Mouse (Mus musculus) cerebellum, adult 11 months (tissue): ENCODE data around the gene Gm49325.

Source experiments
- DNase-seq: peaks from one replicate; pipeline ENCODE4 v3.0.0; 2022

The Gm49325 gene

DNA sequence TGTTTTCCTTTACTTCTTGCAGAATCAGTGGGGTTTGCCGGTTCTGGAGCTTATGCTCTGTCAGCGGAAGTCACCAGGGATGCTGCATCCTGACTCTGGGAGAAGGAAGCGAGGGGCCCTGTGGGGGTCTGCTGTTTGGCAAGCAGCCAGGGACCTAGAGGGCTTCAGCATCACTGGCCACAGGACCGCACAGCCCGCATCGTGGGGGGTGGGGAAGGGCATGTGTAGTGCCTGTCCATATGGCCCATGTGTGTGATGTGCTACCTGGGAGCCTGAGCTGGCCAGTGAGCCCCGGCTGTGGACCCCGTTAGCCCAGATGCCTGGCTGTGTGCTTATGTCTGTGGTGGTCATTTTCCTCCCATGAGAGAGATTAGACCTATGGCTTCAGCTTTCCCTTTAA, 16.2 kb upstream of the Gm49325 start:
- DNase-seq = no peak

GRCm38 (mm10) chr10:77590812-77591211, 15.2 kb upstream of the Gm49325 start:
- peak; percentile 55 for DNase-seq

DNA sequence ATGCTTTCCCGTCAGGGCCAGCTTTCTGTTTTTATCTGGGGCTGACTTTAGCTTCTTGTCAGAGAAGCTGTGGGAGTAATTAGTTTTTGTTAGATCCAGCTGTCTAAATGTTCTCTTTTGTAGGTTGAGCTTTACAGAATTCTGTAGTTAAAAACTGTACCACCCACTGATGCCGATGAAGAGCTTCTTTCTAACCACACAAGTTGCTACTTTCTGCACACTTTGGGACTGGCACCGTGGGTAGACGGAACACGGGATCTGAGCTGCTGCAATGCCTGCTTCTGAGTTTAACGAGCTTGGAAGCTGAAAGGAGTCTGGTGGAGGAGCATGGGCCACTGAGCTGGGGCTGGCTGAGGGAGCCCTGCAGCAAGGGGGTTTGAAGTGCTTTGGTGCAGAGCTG, 14.5 kb upstream of the Gm49325 start:
- DNase-seq = no peak

GRCm38 (mm10) chr10:77596060-77596459, 9.9 kb upstream of the Gm49325 start:
- no peak for DNase-seq

DNA sequence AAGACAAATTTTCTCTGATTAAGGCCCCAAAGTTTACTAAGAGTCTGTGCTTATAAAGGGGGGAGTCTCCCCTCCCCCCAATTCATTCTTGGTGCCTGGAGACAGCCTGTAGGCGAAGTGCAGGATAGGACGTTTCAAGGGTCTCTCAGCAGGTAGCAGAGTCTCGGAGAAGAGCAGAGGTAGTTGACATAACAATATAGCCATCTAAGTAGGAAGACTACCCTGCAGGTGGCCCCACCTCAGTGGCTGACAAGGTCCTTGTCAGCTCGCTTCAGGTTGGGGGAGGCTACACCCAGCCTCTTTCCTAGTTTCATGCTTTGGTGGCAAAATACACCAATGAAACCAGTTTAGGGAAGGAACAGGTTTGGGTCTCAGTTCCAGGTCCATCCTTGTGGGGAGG, 3.0 kb upstream of the Gm49325 start:
- no peak for DNase-seq

DNA sequence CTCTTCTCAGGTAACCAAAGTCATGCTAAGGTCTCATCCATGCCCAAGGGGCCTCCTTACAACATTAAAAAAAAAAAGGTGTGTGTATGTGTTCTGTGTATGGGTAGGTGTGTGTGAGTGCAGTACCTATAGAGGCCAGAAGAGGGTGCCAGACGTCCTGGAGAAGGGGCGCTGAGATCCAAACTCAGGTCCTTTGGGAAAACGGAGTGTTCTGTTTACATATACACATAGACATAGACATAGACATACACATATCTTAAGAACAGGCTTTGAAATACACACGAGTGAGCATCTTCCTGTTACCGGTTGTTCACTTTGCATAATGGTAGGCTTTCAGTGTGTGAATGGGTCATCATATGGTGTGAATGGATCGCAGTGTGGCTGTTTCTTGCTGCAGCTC, 1.9 kb upstream of the Gm49325 start:
- DNase-seq = no peak

- no peak for DNase-seq
These were observed 1.0 kb upstream of the Gm49325 start for GRCm38 (mm10) chr10:77604958-77605357.

- no peak for DNase-seq
These were observed 629 bp upstream of the Gm49325 start for GRCm38 (mm10) chr10:77605368-77605767.

- no peak for DNase-seq
These were observed 858 bp downstream of the Gm49325 start for GRCm38 (mm10) chr10:77606855-77607254.

DNA sequence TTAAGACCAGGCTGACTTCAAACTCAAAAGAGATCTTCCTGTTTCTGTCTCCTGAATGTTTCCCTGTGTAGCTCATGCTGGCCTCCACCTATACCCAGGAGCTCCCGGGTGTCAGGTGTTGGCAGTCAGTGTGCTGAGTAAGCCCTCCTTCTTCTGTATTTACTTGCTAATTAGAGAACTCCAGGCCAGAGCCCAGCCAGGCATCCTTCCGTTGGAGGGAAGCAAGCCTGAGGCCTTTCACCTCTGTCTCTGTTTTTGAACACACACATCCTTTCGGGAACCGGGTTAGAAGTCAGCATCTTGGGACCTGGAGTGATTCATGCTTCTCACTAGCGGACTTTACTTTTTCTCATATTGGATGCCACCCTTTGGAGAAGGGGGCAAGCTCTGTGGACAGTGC, 1.4 kb downstream of the Gm49325 start:
- DNase-seq = no peak

DNA sequence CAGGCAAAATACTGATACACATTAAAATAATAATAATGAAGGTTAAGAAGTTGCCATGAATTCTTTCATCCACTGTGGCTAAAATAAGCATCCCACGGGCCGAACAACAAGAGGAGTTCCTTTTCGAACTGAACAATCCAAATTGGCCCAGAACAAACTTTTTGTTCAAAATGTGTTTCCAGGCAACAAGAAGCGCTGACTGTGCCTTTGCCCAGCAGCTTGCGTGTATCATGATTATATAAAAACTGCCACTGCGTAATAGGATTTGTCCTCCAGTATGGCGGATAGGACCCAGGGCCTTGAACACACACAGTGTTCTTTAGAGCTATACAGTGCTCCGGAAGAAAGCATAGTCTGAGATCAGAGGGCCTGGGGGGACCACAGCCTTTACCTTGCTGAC, 2.6 kb downstream of the Gm49325 start:
- DNase-seq = no peak

- DNase-seq = no peak
These were observed 4.4 kb downstream of the Gm49325 start for GRCm38 (mm10) chr10:77610221-77610961.

- no peak for DNase-seq
These were observed 7.4 kb downstream of the Gm49325 start for GRCm38 (mm10) chr10:77613409-77613808.

DNA sequence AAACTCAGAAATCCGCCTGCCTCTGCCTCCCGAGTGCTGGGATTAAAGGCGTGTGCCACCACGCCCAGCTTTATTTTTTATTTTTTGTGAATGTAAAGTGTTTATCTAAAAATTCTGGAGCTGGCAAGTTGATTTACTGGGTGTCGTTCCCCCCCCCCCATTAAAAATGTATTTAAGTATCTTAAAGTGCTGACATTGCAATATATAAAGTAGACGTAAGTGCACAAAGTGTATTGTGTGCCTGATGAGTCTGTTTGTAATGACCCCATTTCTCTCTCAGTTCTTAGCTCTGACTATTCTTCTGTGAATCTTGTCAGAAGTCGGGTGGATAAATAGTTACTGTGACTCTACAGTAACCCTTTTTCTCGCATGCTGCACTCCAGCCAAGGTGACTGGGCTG, 9.7 kb downstream of the Gm49325 start:
- DNase-seq = no peak

DNA sequence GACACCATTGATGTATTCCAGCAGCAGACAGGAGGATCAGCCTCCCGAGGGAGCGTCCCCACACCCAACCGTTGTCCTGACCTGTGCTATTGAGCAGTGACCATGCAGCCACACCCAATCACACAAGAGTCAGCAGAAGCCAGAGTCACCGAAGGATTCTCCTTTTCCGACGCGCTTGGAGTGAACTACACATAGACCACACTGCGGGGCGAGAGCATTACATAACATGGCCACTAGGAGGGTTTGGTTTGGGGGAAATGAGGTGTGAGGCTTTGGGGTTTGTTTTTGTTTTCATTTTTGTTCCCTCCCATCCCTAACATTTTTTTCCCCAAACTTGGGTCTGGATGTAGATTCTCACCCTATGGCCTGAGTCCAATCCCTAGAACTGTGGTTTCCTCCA, 10.2 kb downstream of the Gm49325 start:
- no peak for DNase-seq

DNA sequence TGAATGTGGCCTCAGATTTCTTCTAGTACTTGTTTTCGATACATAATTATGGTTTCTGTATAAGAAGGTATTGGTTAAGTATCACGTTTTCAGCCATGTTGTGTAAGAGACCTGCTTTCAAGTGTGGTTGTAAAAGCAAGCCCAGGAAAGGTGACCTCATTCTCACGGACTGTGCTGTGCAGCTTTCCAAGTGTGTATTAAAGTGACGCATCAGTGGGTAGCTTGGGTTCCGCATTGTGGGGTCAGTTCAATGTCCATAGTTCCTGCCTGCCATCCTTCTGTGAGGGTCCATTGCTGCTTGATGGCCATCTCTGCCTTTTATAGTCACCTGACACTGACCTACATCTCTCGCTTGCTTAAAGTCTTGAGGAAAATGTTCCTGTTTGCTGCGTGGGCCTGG, 10.9 kb downstream of the Gm49325 start:
- no peak for DNase-seq

DNA sequence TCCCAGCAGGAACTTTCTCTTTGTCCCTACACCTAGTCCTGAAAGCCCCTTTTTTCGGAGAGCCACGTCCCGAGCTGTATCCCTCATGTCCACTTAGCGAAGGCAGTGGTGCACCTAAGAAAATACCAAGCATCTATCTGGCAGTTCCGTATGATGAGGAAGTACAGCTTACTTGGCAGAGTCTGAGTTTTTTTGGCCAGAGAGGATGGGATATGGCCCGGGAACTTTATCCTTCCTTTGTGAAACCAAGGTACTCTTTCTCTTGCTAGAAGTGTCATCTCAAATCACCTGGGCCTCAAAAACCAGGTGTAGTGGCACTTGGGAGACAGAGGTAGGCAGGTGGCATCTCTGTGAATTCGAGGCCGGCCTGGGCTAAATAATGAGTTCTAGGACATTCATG, 15.5 kb downstream of the Gm49325 start:
- no peak for DNase-seq

DNA sequence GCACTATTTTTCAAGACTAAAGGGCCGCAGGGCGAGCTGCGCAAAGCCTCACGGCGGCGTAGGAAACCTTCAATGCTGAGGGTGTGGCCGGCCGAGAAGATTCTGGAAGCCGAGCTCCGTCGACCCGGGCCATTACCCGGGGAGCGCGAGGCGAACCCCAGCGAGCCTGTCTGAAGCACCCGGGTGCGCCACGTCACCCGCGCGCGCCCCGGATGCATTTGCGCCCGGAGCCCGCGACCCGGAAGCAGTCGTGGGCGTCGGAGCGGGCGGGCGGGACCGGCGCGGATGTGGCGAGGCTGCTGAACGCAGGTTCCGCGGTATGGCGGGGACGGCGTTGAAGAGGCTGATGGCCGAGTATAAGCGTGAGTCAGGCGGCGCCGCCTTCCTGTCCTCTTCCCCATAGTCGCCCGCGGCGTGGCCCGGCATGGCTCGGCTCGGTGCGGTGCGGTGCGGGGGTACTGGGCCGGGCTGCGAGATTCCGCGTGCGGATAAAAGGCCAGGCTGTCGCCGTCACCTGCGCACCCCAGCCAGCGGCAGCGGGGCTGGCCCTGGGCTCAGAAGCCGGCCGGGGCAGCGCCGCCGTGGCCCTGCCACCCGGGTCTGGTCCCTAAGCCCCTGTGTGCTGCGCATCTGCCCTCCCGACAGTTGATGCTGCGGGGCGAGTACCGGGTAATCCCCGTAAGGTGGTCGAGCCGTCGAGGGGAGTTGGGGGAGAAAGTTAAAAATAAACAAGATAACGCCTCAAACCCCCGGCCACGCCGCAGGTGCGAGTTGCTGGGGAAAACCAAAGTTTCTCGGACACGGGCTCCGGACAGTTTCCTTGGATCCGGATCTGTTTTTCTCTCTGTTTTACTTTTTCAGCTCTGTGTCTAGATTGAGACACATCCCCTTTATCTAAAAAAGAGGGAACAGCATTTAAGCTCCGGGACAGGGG, 16.3 kb downstream of the Gm49325 start, which contains the start of gene Ube2g2:
Gene Ube2g2, plus strand, starts transcription at position 221 of the 934 bp plus-strand sequence.
- DNase-seq = peak; percentile 91

- peak; percentile 53 for DNase-seq
These were observed 17.1 kb downstream of the Gm49325 start for GRCm38 (mm10) chr10:77623069-77623492.

DNA sequence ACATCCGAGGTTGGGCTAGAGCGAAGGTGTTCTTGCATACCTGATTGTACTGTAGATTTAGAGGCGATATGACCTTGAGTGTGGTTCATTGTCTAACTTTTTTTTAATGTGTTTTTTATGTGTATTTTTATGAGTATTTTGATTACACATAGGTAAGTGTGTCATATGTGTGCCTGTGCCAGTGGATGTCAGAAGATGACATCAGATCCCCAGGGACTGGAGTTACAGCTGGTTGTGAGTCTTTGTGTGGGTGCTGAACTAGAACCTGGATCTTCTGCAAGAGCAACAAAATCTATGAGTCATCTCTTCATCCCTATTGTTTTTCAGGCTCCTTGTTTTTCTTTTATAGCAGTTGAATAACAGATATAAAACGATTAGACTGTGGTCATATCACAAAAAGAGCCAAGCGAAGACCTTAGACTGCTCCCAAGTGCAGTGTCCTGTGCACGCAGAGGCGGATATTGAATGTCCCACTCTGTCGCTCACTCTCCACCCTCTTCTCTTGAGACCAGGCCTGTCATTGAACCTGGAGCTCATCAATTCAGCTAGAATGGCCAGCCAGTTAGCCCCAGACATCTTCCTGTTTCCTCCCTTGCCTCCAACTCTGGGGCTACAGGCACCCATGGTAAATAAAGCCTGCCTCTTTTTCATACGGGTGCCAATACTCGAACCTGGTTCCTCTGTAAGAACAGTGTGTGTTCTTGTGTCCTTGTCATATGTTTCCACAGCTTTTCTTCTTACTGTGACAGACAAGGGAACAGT, 17.8 kb downstream of the Gm49325 start:
- no peak for DNase-seq

DNA sequence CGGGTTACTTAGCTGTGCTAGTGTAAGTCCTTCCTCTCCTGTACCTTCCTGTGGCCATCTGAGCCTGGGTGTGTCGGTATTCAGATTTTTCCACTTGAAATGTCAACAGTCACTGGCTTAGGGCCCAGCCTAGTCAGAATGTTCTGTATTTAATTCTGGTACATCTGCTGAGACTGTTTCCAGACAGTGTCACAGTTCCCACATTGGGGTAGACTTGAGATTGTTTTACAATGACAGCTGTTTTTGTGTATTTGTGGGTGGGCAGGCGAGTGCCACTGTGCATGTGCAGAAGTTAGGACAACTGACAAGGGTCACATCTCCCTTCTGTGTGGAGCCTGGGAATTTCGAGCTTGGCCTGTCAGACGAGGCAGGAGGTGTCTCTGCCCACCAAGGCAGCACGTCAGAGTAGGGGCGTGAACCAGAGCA, 18.6 kb downstream of the Gm49325 start:
- no peak for DNase-seq

DNA sequence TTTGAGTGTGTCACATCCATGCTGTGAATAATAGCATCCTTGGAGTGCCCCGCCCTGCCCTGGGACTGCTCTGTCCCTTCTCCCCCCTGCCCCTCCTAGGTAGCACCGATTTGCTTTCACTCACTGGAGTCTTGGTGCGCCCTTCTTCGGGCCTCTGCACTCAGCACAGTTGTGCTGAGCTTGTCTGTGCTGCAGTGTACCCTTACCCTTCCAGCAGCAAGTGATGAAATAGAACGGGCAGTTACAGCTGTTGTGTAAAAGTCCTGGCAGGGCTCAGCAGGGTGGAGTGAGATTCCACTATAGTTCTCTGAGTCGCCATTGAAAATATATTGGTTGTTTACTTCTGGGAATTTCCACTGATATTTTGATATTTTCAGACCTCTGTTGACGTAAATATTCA, 20.0 kb downstream of the Gm49325 start:
- DNase-seq = no peak

GRCm38 (mm10) chr10:77626591-77626990, 20.6 kb downstream of the Gm49325 start:
- DNase-seq = no peak
